In genomic region chr11:79838051-79838450, GRCm38 (mm10) we compare ENCODE assay signal across 9 mouse cellular contexts.
"Had no signal": no experiment of that assay in that cellular context is flagged by ENCODE, and none has a peak within 500 bp of the region (broad histone marks: within the 10 kb centered on the region; RNA-seq: fewer than 3 reads in every experiment).

No protein-coding gene starts in this region.

- ATAC-seq: lung, postnatal 0 days; midbrain, embryonic 15.5 days had no signal

- H3K4me2 ChIP-seq: limb, embryonic 12.5 days; midbrain, embryonic 15.5 days; neural tube, embryonic 12.5 days had no signal

- H3K36me3 ChIP-seq: limb, embryonic 12.5 days; midbrain, embryonic 15.5 days; neural tube, embryonic 12.5 days had no signal

- H3K4me3 ChIP-seq: layer of hippocampus, adult 2 months; limb, embryonic 12.5 days; midbrain, embryonic 15.5 days; neural tube, embryonic 12.5 days had no signal

- H3K27ac ChIP-seq: layer of hippocampus, adult 2 months; limb, embryonic 12.5 days; liver, embryonic 14.5 days; midbrain, embryonic 15.5 days; neural tube, embryonic 12.5 days had no signal

- DNase-seq: lung, adult 2 months; lung, postnatal 36 days; thymus, postnatal 4 days had no signal

- H3K9ac ChIP-seq: limb, embryonic 12.5 days; liver, embryonic 14.5 days; midbrain, embryonic 15.5 days; neural tube, embryonic 12.5 days had no signal

- H3K4me1 ChIP-seq: midbrain, embryonic 15.5 days had no signal

- H3K9me3 ChIP-seq: limb, embryonic 12.5 days; midbrain, embryonic 15.5 days; neural tube, embryonic 12.5 days had no signal

- H3K27me3 ChIP-seq: limb, embryonic 12.5 days; midbrain, embryonic 15.5 days; neural tube, embryonic 12.5 days had no signal
